Mouse (Mus musculus) hindbrain, embryonic 12.5 days (tissue): Measurements from ENCODE around the gene Cand2. TPM values are rescaled to one million over a fixed set of nuclear protein-coding genes. Genes with fewer than 3 reads are reported as not detected.
"Not testable (repeated sequence)": the region's sequence is repeated elsewhere in the genome, so short reads cannot be mapped to it uniquely, and the experiment has no call there.

Experiments used
- ATAC-seq: fragments of 200-750 bp; cut with Nextera tagmentation; 2 replicates; pipeline ENCODE4 v1.8.0; 2017; ENCODE audit warnings: moderate TSS enrichment; ENCODE audit not compliant: low FRiP score
- H3K27ac ChIP-seq: fragments of 300-500 bp; sonication (generic); 2 replicates; pipeline ENCODE4 v1.5.1; 2016; ENCODE audit warnings: mild to moderate bottlenecking
- H3K27me3 ChIP-seq: fragments of 300-500 bp; sonication (generic); 2 replicates; pipeline ENCODE4 v1.6.1; 2016; ENCODE audit warnings: mild to moderate bottlenecking
- H3K36me3 ChIP-seq: fragments of 300-500 bp; sonication (generic); 2 replicates; pipeline ENCODE4 v1.6.1; 2016; ENCODE audit warnings: mild to moderate bottlenecking
- H3K4me1 ChIP-seq: fragments of 300-500 bp; sonication (generic); 2 replicates; pipeline ENCODE4 v1.6.1; 2016
- H3K4me2 ChIP-seq: fragments of 300-500 bp; sonication (generic); replicated peaks from 2 replicates; pipeline ENCODE4 v1.6.1; 2016; ENCODE audit warnings: mild to moderate bottlenecking
- H3K4me3 ChIP-seq: fragments of 300-500 bp; sonication (generic); 2 replicates; pipeline ENCODE4 v1.5.1; 2016; ENCODE audit warnings: mild to moderate bottlenecking
- H3K9ac ChIP-seq: fragments of 300-500 bp; sonication (generic); 2 replicates; pipeline ENCODE4 v1.6.1; 2016; ENCODE audit warnings: mild to moderate bottlenecking, moderate library complexity
- H3K9me3 ChIP-seq: fragments of 300-500 bp; sonication (generic); replicated peaks from 2 replicates; pipeline ENCODE4 v1.6.1; 2016; ENCODE audit warnings: mild to moderate bottlenecking
- WGBS: fragments of 180-500 bp; shearing (Covaris S2); methylation state at CpG from one replicate; pipeline ENCODE4 v1.1.7; 2016; 5-methylcytosine and 5-hydroxymethylcytosine counted together
- polyA plus RNA-seq: library from polyadenylated mRNA; unstranded; fragments of >200 nt; fragmentation: Nextera tagmentation; extraction: Ambion mirVana; gene quantifications from 2 replicates; pipeline ENCODE4 v1.2.1, GENCODE M21; 2016

The Cand2 gene
- polyA plus RNA-seq, 1 experiment from 2014 or later: 35.6 TPM

GRCm38 (mm10) chr6:115814104-115814503 lies 39.8 kb downstream of the Cand2 start:
- H3K9me3 ChIP-seq: no peaks in the 10 kb centered on the region
- no peak overlapping the region for H3K9ac ChIP-seq
- H3K4me3 ChIP-seq: no peak overlapping the region
- no peaks in the 10 kb centered on the region for H3K27me3 ChIP-seq
- no peak overlapping the region for H3K4me2 ChIP-seq
- WGBS: 36% methylated on average over 4 of the region's 4 CpGs
- H3K36me3 ChIP-seq: no peaks in the 10 kb centered on the region
- peaks cover 5% of the 10 kb centered on the region; the same call in 1 of the 2 replicates for H3K4me1 ChIP-seq
- H3K27ac ChIP-seq: no peak overlapping the region
- no peak for ATAC-seq

- no peaks in the 10 kb centered on the region for H3K9me3 ChIP-seq
- no peak overlapping the region for H3K27ac ChIP-seq
- no peak overlapping the region for H3K9ac ChIP-seq
- WGBS: 80% methylated on average over 4 of the region's 4 CpGs
- no peaks in the 10 kb centered on the region for H3K27me3 ChIP-seq
- H3K4me2 ChIP-seq: no peak overlapping the region
- no peaks in the 10 kb centered on the region for H3K36me3 ChIP-seq
- no peak overlapping the region for H3K4me3 ChIP-seq
- H3K4me1 ChIP-seq: peaks cover 5% of the 10 kb centered on the region; the same call in 1 of the 2 replicates
- no peak for ATAC-seq
These were observed 40.7 kb downstream of the Cand2 start for GRCm38 (mm10) chr6:115815041-115815440.

- Histone ChIP-seq H3K27me3 (no peaks in the 10 kb centered on the region), H3K4me2 (no peak overlapping the region), H3K4me1 (peaks cover 5% of the 10 kb centered on the region; the same call in 1 of the 2 replicates), H3K9me3 (no peaks in the 10 kb centered on the region), H3K9ac (no peak overlapping the region), H3K4me3 (no peak overlapping the region), H3K27ac (no peak overlapping the region), H3K36me3 (no peaks in the 10 kb centered on the region)
- ATAC-seq: no peak
- WGBS: 77% methylated on average over 2 of the region's 2 CpGs
These were observed 43.8 kb downstream of the Cand2 start for GRCm38 (mm10) chr6:115818129-115818528.

GRCm38 (mm10) chr6:115821216-115821993 lies 47.1 kb downstream of the Cand2 start:
- H3K9me3 ChIP-seq: no peaks in the 10 kb centered on the region
- H3K9ac ChIP-seq: no peak overlapping the region
- no peak for ATAC-seq
- no peaks in the 10 kb centered on the region for H3K27me3 ChIP-seq
- no peak overlapping the region for H3K4me2 ChIP-seq
- H3K4me1 ChIP-seq: no peaks in the 10 kb centered on the region
- no peak overlapping the region for H3K27ac ChIP-seq
- no peaks in the 10 kb centered on the region for H3K36me3 ChIP-seq
- H3K4me3 ChIP-seq: no peak overlapping the region
- 90% methylated on average over 8 of the region's 8 CpGs for WGBS

GRCm38 (mm10) chr6:115823850-115824464 lies 49.6 kb downstream of the Cand2 start:
- 0 out of 2 replicates have a peak overlapping the region, but pooled peaks have one; percentile 14 for H3K4me3 ChIP-seq
- H3K4me2 ChIP-seq, H3K9ac ChIP-seq, H3K4me1 ChIP-seq, H3K36me3 ChIP-seq, H3K9me3 ChIP-seq, H3K27me3 ChIP-seq, H3K27ac ChIP-seq: not testable (repeated sequence)
- peak; percentile 88 for ATAC-seq
- WGBS: 5% methylated on average over 5 of the region's 11 CpGs

- 87% methylated on average over 6 of the region's 6 CpGs for WGBS
- no peak for ATAC-seq
- Histone ChIP-seq H3K27me3 (no peaks in the 10 kb centered on the region), H3K4me3 (no peak overlapping the region), H3K9ac (no peak overlapping the region), H3K27ac (no peak overlapping the region), H3K36me3 (no peaks in the 10 kb centered on the region), H3K9me3 (no peaks in the 10 kb centered on the region), H3K4me2 (no peak overlapping the region), H3K4me1 (no peaks in the 10 kb centered on the region)
These were observed 56.7 kb downstream of the Cand2 start for GRCm38 (mm10) chr6:115830779-115831601.

- 87% methylated on average over 2 of the region's 2 CpGs for WGBS
- Histone ChIP-seq H3K9ac (no peak overlapping the region), H3K36me3 (no peaks in the 10 kb centered on the region), H3K9me3 (no peaks in the 10 kb centered on the region), H3K27me3 (no peaks in the 10 kb centered on the region), H3K4me2 (no peak overlapping the region), H3K4me3 (no peak overlapping the region), H3K27ac (no peak overlapping the region), H3K4me1 (0 out of 2 replicates have a peak, but pooled peaks cover under 1% of the 10 kb centered on the region)
- no peak for ATAC-seq
These were observed 58.0 kb downstream of the Cand2 start for GRCm38 (mm10) chr6:115832152-115832850.

GRCm38 (mm10) chr6:115833861-115834260 lies 59.5 kb downstream of the Cand2 start:
- Histone ChIP-seq H3K9ac (no peak overlapping the region), H3K36me3 (no peaks in the 10 kb centered on the region), H3K4me3 (no peak overlapping the region), H3K27ac (no peak overlapping the region), H3K4me2 (no peak overlapping the region), H3K9me3 (no peaks in the 10 kb centered on the region), H3K27me3 (no peaks in the 10 kb centered on the region), H3K4me1 (peaks cover 14% of the 10 kb centered on the region)
- no peak for ATAC-seq

- peak within 1 kb of the TSS; percentile 66 for H3K4me2 ChIP-seq
- peak; percentile 95 for ATAC-seq
- WGBS: 2% methylated on average over 19 of the region's 19 CpGs
- peak within 1 kb of the TSS; percentile 36 for H3K4me3 ChIP-seq
- peaks cover 14% of the 10 kb centered on the region for H3K4me1 ChIP-seq
- H3K9me3 ChIP-seq: no peaks in the 10 kb centered on the region
- peaks cover 7% of the 10 kb centered on the region for H3K36me3 ChIP-seq
- 0 out of 2 replicates have a peak within 1 kb of the TSS, but pooled peaks have one; percentile 54 for H3K9ac ChIP-seq
- no peaks in the 10 kb centered on the region for H3K27me3 ChIP-seq
- peak within 1 kb of the TSS; percentile 55; the same call in 1 of the 2 replicates for H3K27ac ChIP-seq
These were observed 63.8 kb downstream of the Cand2 start, which contains the start of gene Efcab12 for GRCm38 (mm10) chr6:115838161-115838597. Gene Efcab12, minus strand, starts transcription at chr6:115838412.

- H3K9me3 ChIP-seq: no peaks in the 10 kb centered on the region
- H3K4me2 ChIP-seq: peak overlapping the region; percentile 66
- H3K4me1 ChIP-seq: peaks cover 14% of the 10 kb centered on the region
- WGBS: 66% methylated on average over 5 of the region's 5 CpGs
- H3K9ac ChIP-seq: no peak overlapping the region
- no peak overlapping the region for H3K27ac ChIP-seq
- 0 out of 2 replicates have a peak, but pooled peaks have one; percentile 28 for ATAC-seq
- H3K4me3 ChIP-seq: peak overlapping the region; percentile 36; the same call in 1 of the 2 replicates
- H3K36me3 ChIP-seq: peaks cover 12% of the 10 kb centered on the region
- H3K27me3 ChIP-seq: no peaks in the 10 kb centered on the region
These were observed 64.4 kb downstream of the Cand2 start for GRCm38 (mm10) chr6:115838745-115839144.

- Histone ChIP-seq H3K27ac (no peak overlapping the region), H3K4me1 (no peaks in the 10 kb centered on the region), H3K4me2 (no peak overlapping the region), H3K9ac (no peak overlapping the region), H3K36me3 (peaks cover 30% of the 10 kb centered on the region), H3K27me3 (no peaks in the 10 kb centered on the region), H3K4me3 (no peak overlapping the region), H3K9me3 (no peaks in the 10 kb centered on the region)
- 93% methylated on average over 4 of the region's 4 CpGs for WGBS
- no peak for ATAC-seq
These were observed 70.7 kb downstream of the Cand2 start for GRCm38 (mm10) chr6:115845006-115845405.
